Mouse (Mus musculus) gastrocnemius, postnatal 36 days (tissue): Measurements from ENCODE around the gene Trak1. TPM values are rescaled to one million over a fixed set of nuclear protein-coding genes. Genes with fewer than 3 reads are reported as not detected.
A peak's percentile ranks its signal among the peaks of the same experiment; 100 is the strongest.

Experiments
- DNase-seq, 2 experiments: peaks; one replicate each; pipeline ENCODE4 v3.0.0; 2022
- intact Hi-C: fragments of 180-260 bp; cut with DNase I; formaldehyde crosslinking; loops from one replicate; pipeline ENCODE4 v1.15.1; 2025
- total RNA-seq, 2 experiments: library from RNA; stranded (reverse); gene quantifications; 2 replicates each; pipeline ENCODE4 v1.2.3; 2021

Trak1 gene
- total RNA-seq, 2 experiments from 2014 or later: 182 to 188 TPM

GRCm38 (mm10) chr9:121341832-121342231 lies 44.5 kb downstream of the Trak1 start:
- peak in 1 of 2 experiments; percentile 52 for DNase-seq
- intact Hi-C loops: no loop called here

GRCm38 (mm10) chr9:121342510-121343110 lies 45.3 kb downstream of the Trak1 start:
- DNase-seq: no peak
- intact Hi-C loops: no loop called here

GRCm38 (mm10) chr9:121343122-121343876 lies 46.0 kb downstream of the Trak1 start:
- DNase-seq: no peak
- intact Hi-C loops: no loop called here

GRCm38 (mm10) chr9:121344344-121344743 lies 47.0 kb downstream of the Trak1 start:
- DNase-seq: no peak
- intact Hi-C loops: no loop called here

GRCm38 (mm10) chr9:121345427-121346130 lies 48.3 kb downstream of the Trak1 start:
- intact Hi-C loops: loop anchor here (5.0 kb wide), 1 partner anchor 33 kb away; no protein-coding TSS in a partner anchor
- no peak for DNase-seq

- intact Hi-C loops: loop anchor here (5.0 kb wide), 1 partner anchor 34 kb away; no protein-coding TSS in a partner anchor
- DNase-seq: no peak
Observed at GRCm38 (mm10) chr9:121346635-121347034, 49.3 kb downstream of the Trak1 start.

GRCm38 (mm10) chr9:121347981-121348380 lies 50.7 kb downstream of the Trak1 start:
- peak; percentile 74 to 86 for DNase-seq
- intact Hi-C loops: loop anchor here (5.0 kb wide), 1 partner anchor 36 kb away; no protein-coding TSS in a partner anchor

- DNase-seq: no peak
- intact Hi-C loops: loop anchor here (5.0 kb wide), 1 partner anchor 36 kb away; no protein-coding TSS in a partner anchor
Observed at GRCm38 (mm10) chr9:121348476-121348875, 51.2 kb downstream of the Trak1 start.

- intact Hi-C loops: loop anchor here (5.0 kb wide), 1 partner anchor 37 kb away; no protein-coding TSS in a partner anchor
- DNase-seq: no peak
Observed at GRCm38 (mm10) chr9:121349111-121349510, 51.8 kb downstream of the Trak1 start.

- DNase-seq: no peak
- intact Hi-C loops: loop anchor here (5.0 kb wide), 1 partner anchor 53 kb away; the partner anchor contains the start of gene Trak1
Observed at GRCm38 (mm10) chr9:121350601-121351000, 53.3 kb downstream of the Trak1 start.

GRCm38 (mm10) chr9:121351388-121352078 lies 54.2 kb downstream of the Trak1 start:
- intact Hi-C loops: loop anchor here (5.0 kb wide), 1 partner anchor 54 kb away; the partner anchor contains the start of gene Trak1
- no peak for DNase-seq

- intact Hi-C loops: loop anchor here (5.0 kb wide), 1 partner anchor 55 kb away; the partner anchor contains the start of gene Trak1
- DNase-seq: no peak
Observed at GRCm38 (mm10) chr9:121352131-121352606, 54.9 kb downstream of the Trak1 start.

- intact Hi-C loops: loop anchor here (5.0 kb wide), 1 partner anchor 55 kb away; the partner anchor contains the start of gene Trak1
- no peak for DNase-seq
Observed at GRCm38 (mm10) chr9:121352726-121353125, 55.4 kb downstream of the Trak1 start.

GRCm38 (mm10) chr9:121354792-121355390 lies 57.6 kb downstream of the Trak1 start:
- intact Hi-C loops: loop anchor here (5.0 kb wide), 1 partner anchor 58 kb away; the partner anchor contains the start of gene Trak1
- DNase-seq: peak in 1 of 2 experiments; percentile 60

GRCm38 (mm10) chr9:121355431-121356141 lies 58.3 kb downstream of the Trak1 start:
- peak; percentile 68 for DNase-seq
- intact Hi-C loops: no loop called here

GRCm38 (mm10) chr9:121357102-121357501 lies 59.8 kb downstream of the Trak1 start:
- no peak for DNase-seq
- intact Hi-C loops: no loop called here

- intact Hi-C loops: no loop called here
- DNase-seq: no peak
Observed at GRCm38 (mm10) chr9:121357582-121358275, 60.4 kb downstream of the Trak1 start.

GRCm38 (mm10) chr9:121358418-121358817 lies 61.1 kb downstream of the Trak1 start:
- intact Hi-C loops: no loop called here
- peak in 1 of 2 experiments; percentile 57 for DNase-seq
